Mouse (Mus musculus) gastrocnemius, adult 18-20 months (tissue): Measurements from ENCODE around the gene Cic. TPM values are rescaled to one million over a fixed set of nuclear protein-coding genes. Genes with fewer than 3 reads are reported as not detected.

Experiments used
- microRNA-seq: library from miRNA; unstranded; fragments of <30 nt; microRNA quantifications from one replicate; pipeline ENCODE4 v1.2.0, GENCODE M21; 2021
- total RNA-seq, 2 experiments: library from RNA; stranded (reverse); gene quantifications; 2 replicates each; pipeline ENCODE4 v1.2.3; 2021

Gene Cic
- total RNA-seq, 2 experiments from 2014 or later = 34.8 to 38.3 TPM

Small RNAs within 50 kb of the gene (microRNA-seq; reads per million reads assigned to microRNA genes)
- not detected for gene Mir7048

Other genes starting within 250 kb of the Cic start
- gene Grik5, start 195.4 kb upstream of the Cic start, total RNA-seq = 1 to 10 TPM; 1.7 to 2.7 TPM
- 1 to 10 TPM; 7.5 to 7.7 TPM for gene Zfp574, start 195.1 kb upstream of the Cic start, total RNA-seq
- gene Pou2f2, start 88.0 kb upstream of the Cic start, total RNA-seq = under 1 TPM; 0.07 to 0.09 TPM
- gene Dedd2, start 47.1 kb upstream of the Cic start, total RNA-seq = 1 to 10 TPM; 8.3 to 8.4 TPM
- 1 to 10 TPM; 4.7 to 5.3 TPM for gene Zfp526, start 46.3 kb upstream of the Cic start, total RNA-seq
- gene Gsk3a, start 29.9 kb upstream of the Cic start, total RNA-seq = 10 to 100 TPM; 83.2 to 83.8 TPM
- 1 to 10 TPM; 5.7 to 7.3 TPM for gene Erf, start 16.9 kb upstream of the Cic start, total RNA-seq
- gene Pafah1b3, start 30.3 kb downstream of the Cic start, total RNA-seq = 1 to 10 TPM in 1 of 2 experiments, under 1 TPM in 1; 0.82 to 1.1 TPM
- not detected for gene Prr19, start 33.7 kb downstream of the Cic start, total RNA-seq
- not detected for gene Tmem145, start 38.4 kb downstream of the Cic start, total RNA-seq
- 10 to 100 TPM; 20.3 to 22.0 TPM for gene Megf8, start 49.5 kb downstream of the Cic start, total RNA-seq
- gene Cnfn, start 102.0 kb downstream of the Cic start, total RNA-seq = not detected
- 10 to 100 TPM; 21.3 to 22.7 TPM for gene Lipe, start 131.0 kb downstream of the Cic start, total RNA-seq
- not detected for gene Cxcl17, start 145.2 kb downstream of the Cic start, total RNA-seq
- gene Ceacam1, start 209.9 kb downstream of the Cic start, total RNA-seq = 1 to 10 TPM; 2.7 to 4.4 TPM